Mouse (Mus musculus): ENCODE measurements around the gene Cyb5b. TPM values are rescaled to one million over a fixed set of nuclear protein-coding genes. Genes with fewer than 3 reads are reported as not detected.
A peak's percentile ranks its signal among the peaks of the same experiment; 100 is the strongest.

Gene Cyb5b
- polyA plus RNA-seq, 1 experiment, result 157 TPM

DNA sequence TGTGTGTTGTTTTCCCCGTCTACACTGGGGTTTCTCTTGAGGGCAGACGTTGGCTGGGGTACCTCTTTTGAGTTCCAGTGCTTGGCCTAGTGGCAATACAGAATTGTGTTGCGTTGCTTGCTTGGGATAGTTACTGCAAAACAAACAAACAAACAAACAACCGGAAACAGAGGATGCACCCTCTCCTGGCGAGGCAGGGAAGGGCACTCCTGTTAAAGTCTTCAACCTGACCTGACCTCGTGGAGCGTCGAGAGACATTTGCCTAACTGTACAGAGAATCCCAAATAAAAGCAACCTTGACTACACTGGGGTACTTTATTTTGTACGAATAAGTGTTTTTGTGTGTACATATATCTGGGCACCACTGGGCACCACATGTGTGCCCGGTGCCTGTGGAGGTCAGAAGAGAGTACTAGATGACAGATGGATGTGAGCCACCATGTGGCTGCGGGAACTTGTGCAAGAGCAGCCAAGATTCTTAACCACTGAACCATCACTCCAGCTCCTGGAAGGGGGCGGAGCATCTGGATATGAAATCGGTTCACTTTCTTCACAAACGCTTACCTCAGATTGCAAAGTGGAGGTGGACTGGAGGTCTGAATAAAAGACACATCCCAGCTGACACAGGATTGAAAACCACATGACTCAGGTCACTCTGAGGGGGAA lies 44.5 kb downstream of the Cyb5b start:
- Histone ChIP-seq H3K36me3 (ENCODE audit: control insufficient read depth, insufficient read depth, low read length) (no peaks in the 10 kb centered on the region), H3K27ac (ENCODE audit: insufficient read depth, low read depth, low read length) (no peak overlapping the region), H3K4me1 (ENCODE audit: control insufficient read depth, insufficient read depth, insufficient read length, low read length) (no peaks in the 10 kb centered on the region), H3K4me3 (ENCODE audit: low read depth, low read length) (no peak overlapping the region), H3K27me3 (ENCODE audit: control insufficient read depth, insufficient read depth, low read length) (no peaks in the 10 kb centered on the region)
- 89% methylated on average over 14 of the region's 14 CpGs for WGBS
- no peak for TF ChIP-seq POLR2A (IDR thresholded peaks at IDR 0.05; ENCODE audit: low read depth, low read length)
- no peak for TF ChIP-seq CTCF (IDR thresholded peaks at IDR 0.05; ENCODE audit: extremely low read depth, insufficient read length, insufficient replicate concordance, low read depth, low read length)

DNA sequence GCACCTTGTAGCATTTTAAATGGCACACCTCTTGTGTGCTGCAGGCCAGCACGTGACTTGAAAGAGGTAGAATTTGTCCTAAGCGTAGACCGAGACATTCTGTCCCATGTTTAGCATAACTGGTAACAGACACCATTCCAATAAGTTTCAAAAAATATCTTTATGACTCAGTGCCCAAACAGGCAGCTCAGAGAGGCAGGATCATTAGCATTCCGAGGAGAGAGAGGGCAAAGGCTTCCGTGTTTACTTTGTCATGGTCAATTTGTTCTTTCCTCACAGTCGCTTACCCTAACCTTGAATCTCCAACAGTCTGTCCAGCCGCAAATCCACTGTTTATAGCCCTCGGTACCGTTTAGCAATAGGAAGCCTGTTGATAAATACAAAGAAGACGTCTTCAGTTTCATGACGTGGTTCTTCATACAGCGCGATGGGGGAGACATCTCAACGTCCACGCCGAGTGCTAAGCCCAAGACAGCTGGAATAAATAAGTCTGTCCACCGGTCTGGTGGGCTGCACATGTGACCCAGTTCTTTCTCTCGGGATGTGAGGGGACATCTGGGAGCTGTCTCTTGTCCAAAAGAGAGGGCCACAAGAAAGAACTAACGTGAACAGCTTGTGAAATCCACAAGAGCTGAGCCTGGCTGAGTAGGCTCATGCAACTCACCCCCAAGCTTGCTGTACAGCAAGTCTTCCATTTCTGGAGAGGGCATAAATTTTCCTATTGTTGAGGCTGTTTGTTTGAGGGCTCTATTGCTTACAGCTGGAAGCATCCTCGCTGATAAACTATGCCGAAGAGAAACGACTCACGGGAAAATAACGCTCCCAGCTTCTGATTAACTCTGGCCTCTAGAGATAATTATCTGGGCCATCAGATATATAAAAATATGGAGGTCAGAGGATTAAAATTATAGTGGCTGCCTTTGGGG lies 47.7 kb downstream of the Cyb5b start:
- H3K27ac ChIP-seq (ENCODE audit: insufficient read depth, low read depth, low read length), result no peak overlapping the region
- no peaks in the 10 kb centered on the region for H3K4me1 ChIP-seq (ENCODE audit: control insufficient read depth, insufficient read depth, insufficient read length, low read length)
- H3K4me3 ChIP-seq (ENCODE audit: low read depth, low read length), result no peak overlapping the region; the same call in 1 of the 2 replicates
- WGBS, result 45% methylated on average over 24 of the region's 24 CpGs
- no peak for TF ChIP-seq POLR2A (IDR thresholded peaks at IDR 0.05; ENCODE audit: low read depth, low read length)
- H3K27me3 ChIP-seq (ENCODE audit: control insufficient read depth, insufficient read depth, low read length), result no peaks in the 10 kb centered on the region
- H3K36me3 ChIP-seq (ENCODE audit: control insufficient read depth, insufficient read depth, low read length), result no peaks in the 10 kb centered on the region

DNA sequence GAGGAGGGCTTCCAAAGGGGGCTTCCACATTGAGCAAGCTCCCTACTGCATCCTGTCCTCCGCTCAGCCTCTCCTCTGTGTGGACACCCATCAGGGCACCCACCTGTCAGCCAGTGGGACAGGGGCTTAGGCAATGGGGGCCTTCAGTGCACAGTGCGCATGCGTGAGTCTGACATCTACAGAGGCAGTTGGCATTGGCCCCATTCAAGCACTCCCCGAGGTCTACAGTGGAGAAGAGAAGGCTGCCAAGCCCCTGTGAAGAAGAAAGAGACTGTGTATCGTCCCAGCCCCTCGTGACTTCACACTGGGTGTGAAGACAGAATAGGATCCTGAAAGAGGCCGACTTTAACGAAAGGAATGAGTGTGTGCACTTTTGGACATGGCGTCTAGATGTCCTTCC lies 54.7 kb downstream of the Cyb5b start:
- H3K4me1 ChIP-seq (ENCODE audit: control insufficient read depth, insufficient read depth, insufficient read length, low read length), result no peaks in the 10 kb centered on the region
- H3K36me3 ChIP-seq (ENCODE audit: control insufficient read depth, insufficient read depth, low read length), result no peaks in the 10 kb centered on the region
- H3K4me3 ChIP-seq (ENCODE audit: low read depth, low read length), result no peak overlapping the region
- WGBS, result 89% methylated on average over 9 of the region's 9 CpGs
- no peak for TF ChIP-seq POLR2A (IDR thresholded peaks at IDR 0.05; ENCODE audit: low read depth, low read length)
- TF ChIP-seq CTCF (IDR thresholded peaks at IDR 0.05; ENCODE audit: extremely low read depth, insufficient read length, insufficient replicate concordance, low read depth, low read length), result no peak
- no peaks in the 10 kb centered on the region for H3K27me3 ChIP-seq (ENCODE audit: control insufficient read depth, insufficient read depth, low read length)
- no peak overlapping the region for H3K27ac ChIP-seq (ENCODE audit: insufficient read depth, low read depth, low read length)

DNA sequence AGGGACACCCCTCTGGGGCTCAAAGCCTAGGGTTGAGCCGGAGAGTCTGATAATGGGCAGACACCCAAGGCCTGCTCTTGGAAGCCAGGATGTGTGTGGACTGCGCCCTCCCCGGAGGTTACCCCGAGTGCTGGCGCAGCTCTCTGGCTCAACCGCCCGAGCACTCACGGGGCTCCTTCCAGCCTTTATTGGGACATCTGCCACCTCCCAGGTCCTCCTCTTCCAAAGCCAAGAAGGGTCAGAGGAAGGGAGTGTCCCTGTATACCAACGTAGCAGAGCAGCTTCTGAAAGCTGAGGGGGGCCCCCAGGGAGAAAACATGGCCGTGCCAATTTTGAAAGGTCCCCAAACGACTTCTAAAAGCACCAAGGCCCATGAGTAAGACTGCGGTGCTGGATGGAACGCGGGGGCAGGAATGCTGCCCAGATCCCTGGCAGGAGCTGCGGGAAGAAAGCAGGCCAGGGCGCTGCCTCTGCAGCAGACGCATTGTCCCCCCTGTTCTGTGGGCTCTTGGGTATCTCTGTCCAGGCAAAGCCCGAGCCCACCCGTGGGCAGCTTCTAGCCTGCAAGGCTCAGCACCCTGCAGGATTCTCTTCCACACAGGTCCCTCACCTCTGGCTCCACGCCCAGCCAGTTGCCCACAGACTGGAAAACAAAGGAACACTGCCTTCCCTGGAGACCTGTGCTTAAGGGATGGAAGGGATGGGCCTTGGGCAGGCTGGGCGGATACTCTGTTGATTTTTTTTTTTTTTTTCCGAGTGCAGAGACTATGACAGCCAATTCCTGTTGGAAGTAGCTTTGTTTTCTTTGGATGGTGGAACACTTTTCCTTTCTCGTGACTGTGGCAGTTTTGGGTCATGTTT lies 55.5 kb downstream of the Cyb5b start:
- Histone ChIP-seq H3K36me3 (ENCODE audit: control insufficient read depth, insufficient read depth, low read length) (no peaks in the 10 kb centered on the region), H3K27ac (ENCODE audit: insufficient read depth, low read depth, low read length) (0 out of 2 replicates have a peak overlapping the region, but pooled peaks have one; percentile 0), H3K27me3 (ENCODE audit: control insufficient read depth, insufficient read depth, low read length) (no peaks in the 10 kb centered on the region), H3K4me1 (ENCODE audit: control insufficient read depth, insufficient read depth, insufficient read length, low read length) (no peaks in the 10 kb centered on the region), H3K4me3 (ENCODE audit: low read depth, low read length) (no peak overlapping the region)
- TF ChIP-seq CTCF (IDR thresholded peaks at IDR 0.05; ENCODE audit: extremely low read depth, insufficient read length, insufficient replicate concordance, low read depth, low read length) (no peak), POLR2A (IDR thresholded peaks at IDR 0.05; ENCODE audit: low read depth, low read length) (no peak)
- WGBS, result 74% methylated on average over 23 of the region's 23 CpGs

DNA sequence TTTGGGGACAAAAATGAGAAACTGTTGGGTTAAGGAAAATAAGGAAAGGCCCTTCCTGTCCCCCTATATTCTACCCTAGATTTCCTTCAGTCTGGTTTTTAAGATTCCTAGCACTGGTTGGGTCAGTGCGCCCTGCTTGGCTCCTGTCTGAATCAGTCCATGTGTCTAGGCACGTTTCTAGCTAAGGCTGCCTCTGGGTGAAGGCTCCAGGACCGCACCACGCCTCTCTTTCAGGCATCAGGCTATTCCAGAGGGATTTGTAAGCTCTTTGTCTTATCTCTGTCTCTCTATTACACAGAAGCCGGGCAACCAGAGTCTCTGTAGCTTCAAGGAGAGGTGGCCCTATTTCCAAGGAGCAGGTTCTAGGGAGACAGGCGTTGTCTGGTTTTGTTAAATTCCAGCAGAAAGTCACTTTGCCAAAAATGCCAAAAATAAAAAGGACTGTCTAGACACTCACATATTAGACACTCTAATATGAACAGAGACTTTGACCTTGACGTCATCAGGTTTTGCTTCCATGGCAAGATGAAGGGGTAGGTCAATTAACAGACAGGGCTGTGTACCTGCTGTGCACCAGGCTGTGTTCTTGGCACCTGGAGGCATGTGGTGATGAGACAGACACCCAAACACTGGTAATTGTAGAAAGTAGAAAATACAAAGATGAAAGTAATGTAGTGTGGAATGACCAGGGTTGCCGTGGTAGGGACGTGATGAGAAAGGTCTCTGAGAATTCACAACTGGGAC lies 56.5 kb downstream of the Cyb5b start:
- Histone ChIP-seq H3K4me3 (ENCODE audit: low read depth, low read length) (no peak overlapping the region), H3K36me3 (ENCODE audit: control insufficient read depth, insufficient read depth, low read length) (no peaks in the 10 kb centered on the region), H3K4me1 (ENCODE audit: control insufficient read depth, insufficient read depth, insufficient read length, low read length) (no peaks in the 10 kb centered on the region), H3K27ac (ENCODE audit: insufficient read depth, low read depth, low read length) (no peak overlapping the region), H3K27me3 (ENCODE audit: control insufficient read depth, insufficient read depth, low read length) (no peaks in the 10 kb centered on the region)
- TF ChIP-seq POLR2A (IDR thresholded peaks at IDR 0.05; ENCODE audit: low read depth, low read length) (no peak), CTCF (IDR thresholded peaks at IDR 0.05; ENCODE audit: extremely low read depth, insufficient read length, insufficient replicate concordance, low read depth, low read length) (no peak)
- WGBS, result 58% methylated on average over 9 of the region's 9 CpGs

DNA sequence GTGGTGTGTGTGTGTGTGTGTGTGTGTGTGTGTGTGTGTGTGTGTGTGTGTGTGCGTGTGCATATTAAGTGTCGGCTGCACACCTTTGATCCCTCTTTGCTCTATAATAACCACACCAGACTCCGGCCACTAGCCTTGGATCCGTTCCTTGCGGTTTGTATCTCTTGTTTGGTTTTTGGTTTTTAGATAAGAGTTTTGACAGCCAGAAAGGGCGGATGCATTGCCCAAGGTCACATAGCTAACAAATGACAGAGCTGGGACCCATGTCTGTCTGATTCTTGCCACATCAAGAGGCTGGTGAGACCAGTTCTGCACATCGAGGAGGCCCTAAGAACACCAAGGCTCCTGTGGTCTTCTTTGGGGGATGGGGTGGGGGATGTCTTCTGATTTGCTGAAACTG lies 58.7 kb downstream of the Cyb5b start:
- Histone ChIP-seq H3K36me3 (ENCODE audit: control insufficient read depth, insufficient read depth, low read length) (no peaks in the 10 kb centered on the region), H3K27ac (ENCODE audit: insufficient read depth, low read depth, low read length) (no peak overlapping the region), H3K4me3 (ENCODE audit: low read depth, low read length) (no peak overlapping the region), H3K27me3 (ENCODE audit: control insufficient read depth, insufficient read depth, low read length) (no peaks in the 10 kb centered on the region), H3K4me1 (ENCODE audit: control insufficient read depth, insufficient read depth, insufficient read length, low read length) (no peaks in the 10 kb centered on the region)
- TF ChIP-seq CTCF (IDR thresholded peaks at IDR 0.05; ENCODE audit: extremely low read depth, insufficient read length, insufficient replicate concordance, low read depth, low read length), result no peak
- TF ChIP-seq POLR2A (IDR thresholded peaks at IDR 0.05; ENCODE audit: low read depth, low read length), result no peak
- WGBS, result 48% methylated on average over 7 of the region's 7 CpGs

Data from small intestine, adult 2 months (tissue).